Mouse (Mus musculus): ENCODE data around the gene C7.
"Not testable (repeated sequence)": the region's sequence is repeated elsewhere in the genome, so short reads cannot be mapped to it uniquely, and the experiment has no call there.

C7 gene

DNA sequence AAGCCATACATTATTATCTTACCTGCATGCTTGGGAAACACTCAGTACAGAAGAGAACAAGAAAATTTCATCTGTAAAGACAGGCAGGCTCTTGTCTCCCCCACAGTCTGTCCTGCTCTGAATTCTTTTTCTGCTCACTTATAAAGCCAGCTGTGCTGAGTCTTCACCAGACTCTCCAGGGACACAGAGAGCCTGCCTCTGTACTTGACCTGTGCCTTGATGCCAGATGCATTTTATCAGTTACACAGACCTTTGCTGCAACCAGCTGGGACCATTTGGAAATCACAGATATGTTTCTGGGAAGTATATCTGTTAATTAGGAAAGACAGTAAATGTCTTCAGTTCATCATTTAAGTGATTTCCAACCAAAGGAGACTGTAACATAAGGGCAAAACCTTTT is at the start of gene C7:
TSS of gene C7 (minus strand) at position 106 of the 400 bp plus-strand sequence.
- DNase-seq: no peak

DNA sequence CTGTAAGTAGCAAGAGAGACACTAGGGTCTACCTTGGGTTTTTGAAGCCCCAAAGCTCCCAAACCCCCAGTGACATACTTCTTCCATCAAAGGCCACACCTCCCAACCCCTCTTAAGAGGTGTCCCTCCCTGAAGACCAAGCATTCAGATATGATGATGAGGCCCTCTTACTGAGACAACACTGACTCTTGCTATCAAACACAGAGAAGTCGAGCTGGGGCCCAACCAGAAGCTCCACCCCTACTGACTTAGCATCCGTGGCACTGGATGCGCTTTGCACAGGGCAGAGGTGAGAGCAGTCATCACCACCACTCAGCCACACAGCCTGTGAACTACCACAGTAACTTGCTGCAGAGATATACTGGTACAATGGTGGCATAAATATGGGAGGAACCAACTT is 49.1 kb upstream of the C7 start:
- DNase-seq: no peak

DNA sequence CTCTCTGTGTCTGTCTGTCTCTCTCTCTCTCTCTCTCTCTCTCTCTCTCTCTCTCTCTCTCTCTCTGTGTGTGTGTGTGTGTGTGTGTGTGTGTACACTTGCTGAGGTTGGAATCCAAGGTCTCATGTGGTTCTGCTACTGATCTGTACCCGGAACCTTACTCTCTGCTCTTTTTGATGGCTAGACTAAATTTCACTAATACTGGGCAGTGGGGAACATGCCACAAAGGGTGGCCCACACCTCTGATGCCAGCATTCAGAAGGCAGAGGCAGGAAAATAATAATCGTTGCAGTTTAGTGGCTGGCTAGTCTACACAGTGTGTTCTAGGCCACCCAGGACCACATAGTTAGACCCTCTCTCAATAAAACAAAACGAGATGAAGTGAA is 45.1 kb upstream of the C7 start:
- no peak for DNase-seq

DNA sequence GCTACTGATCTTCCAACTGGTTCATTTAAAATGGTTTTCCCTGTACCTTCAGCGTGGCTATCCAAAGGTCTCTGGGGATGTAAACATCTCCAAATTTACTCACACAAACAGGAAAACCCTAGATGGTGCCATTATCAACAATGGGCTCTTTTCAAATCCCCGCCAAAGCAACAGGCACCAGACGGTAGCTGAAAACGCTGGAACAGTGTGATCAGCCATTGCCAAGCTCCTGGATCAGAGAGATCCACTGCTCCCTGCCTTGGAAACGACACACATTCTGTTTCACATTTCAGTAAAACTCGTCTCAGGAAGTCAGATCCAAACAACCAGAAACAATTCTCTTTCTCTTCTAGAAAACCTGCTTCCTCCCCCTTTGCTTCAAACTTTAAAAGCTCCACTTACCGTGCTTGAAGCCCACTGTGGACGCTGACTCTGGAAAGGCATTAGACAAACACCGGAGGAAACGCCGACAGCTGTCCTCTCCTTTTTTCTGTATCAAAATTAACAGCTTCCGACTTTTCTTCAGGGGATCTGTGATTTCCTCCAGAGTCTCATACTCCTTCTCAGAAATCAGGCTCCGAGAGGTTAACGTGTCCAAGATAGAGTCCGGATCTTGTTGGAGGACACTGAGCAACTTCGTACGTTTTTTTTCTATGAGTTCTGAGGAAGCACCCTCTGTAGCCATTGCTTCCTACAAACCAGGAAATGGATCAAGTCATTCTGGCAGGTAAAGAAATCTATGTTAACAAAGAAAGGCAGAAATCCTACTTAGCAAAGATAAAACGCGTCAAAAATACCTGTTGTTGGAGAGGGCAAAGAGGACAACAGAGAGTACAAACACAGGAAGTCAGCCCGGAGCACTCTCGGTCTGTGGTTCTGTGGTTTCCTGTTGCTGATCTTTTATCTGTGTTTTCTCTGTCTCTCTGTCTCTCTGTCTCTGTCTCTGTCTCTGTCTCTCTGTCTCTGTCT is 44.4 kb upstream of the C7 start, which contains the start of gene Card6:
TSS of gene Card6 (minus strand) at position 854 of the 969 bp plus-strand sequence.
- no peak for DNase-seq

DNA sequence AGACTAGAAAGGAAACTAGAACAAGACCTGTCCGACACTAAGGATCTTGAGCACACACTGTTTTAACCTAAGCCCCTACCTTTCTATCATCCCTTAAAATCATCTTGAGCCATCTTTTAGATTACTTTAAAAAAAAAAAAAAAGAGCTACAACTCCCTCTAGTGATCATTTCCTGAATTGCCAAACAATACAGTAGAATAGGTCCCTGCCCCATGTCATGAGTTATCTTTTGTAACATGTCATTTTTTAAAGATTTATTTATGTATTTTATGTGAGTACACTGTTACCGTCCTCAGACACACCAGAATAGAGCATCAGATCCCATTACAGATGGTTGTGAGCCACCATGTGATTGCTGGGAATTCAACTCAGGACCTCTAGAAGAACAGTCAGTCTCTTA is 42.8 kb upstream of the C7 start:
- DNase-seq: no peak

DNA sequence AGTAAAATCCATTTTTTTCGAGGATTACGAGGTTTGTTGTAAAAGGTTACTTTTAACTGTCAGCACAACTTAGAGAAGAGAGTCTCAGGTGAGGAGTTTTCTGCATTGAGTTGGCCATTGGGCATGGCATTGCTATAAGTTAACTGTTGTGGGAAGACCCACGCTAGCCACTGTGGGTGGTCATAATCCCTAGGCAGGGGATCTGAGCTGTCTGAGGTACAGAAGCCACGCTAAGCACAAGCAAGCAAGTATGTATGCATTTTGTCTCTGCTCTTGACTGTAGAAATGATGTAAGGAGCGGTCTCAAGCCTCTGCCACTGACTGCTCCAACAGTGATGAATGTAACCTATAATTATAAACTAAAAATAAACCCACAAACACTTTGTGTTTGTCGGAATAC is 42.4 kb upstream of the C7 start:
- no peak for DNase-seq

DNA sequence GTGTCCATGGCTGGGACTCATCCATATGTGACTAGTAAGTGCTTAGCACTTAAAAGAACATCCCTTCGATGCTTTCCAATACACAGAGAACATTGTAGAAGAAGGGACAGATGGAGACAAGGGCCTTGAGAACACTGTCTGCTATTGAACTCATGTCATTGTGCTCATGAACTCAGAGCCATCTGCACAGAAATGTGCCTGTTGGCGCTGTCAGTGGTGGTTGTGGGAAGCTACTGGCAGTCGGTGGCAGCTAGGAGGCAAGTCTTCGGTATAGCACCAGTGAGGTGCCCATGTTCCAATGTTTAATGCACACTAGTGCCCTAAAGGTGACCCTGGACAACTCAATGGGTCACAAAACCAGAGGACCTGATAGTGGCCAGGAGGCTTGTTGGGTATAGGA is 38.8 kb upstream of the C7 start:
- DNase-seq: no peak

DNA sequence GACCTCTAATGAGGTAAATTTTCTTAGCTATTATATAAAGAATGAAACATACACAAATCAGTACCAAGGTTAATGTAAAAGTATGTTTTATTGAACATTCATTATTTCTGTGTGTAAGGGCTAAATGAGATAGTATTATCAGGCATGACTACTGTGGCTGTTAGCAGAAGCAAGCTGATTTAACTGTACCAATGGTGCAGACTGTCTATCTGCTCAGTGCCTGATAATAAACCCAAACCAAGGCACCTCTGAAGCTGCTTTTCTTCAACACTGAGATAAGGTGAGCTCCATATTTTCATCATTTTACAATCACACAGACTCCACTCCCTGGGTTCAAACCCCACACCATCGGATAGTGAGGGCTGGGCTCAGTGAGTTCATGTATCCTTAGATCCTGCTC is 33.8 kb upstream of the C7 start:
- no peak for DNase-seq

DNA sequence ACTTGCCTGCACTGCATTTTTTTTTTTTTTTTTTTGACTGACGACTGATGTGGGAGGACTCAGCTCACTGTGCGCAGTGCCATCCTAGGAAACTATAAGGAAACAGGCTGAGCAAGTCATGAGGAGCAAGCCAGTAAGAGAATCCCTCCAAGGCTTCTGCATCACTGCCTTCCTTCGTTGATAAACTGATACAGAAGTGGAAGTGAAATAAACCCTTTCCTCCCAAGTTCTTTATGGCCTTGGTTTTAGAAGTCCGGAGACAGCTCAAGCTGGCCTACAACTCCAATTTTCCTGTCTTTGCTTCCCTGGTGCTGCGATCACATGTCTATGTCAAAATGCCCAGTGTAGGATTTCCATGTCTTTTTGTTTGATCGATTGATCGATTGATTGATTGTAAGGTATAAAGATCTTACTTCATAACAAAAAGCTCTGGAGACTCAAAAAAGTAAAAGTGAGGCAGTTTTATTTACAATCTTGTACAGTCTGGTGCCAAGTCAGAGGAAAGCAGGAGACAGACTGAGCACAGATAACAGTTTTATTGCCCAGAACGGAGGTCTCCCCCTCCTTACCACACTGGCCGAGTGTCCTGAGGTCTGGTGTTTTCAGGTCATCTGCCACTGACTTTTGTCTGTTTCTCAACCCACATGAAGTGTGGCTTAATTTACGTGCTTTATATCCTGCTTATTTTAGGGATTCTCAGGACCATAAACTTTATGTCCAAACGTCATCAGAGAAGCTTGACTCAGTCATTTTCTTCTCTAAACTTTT is 32.2 kb upstream of the C7 start:
- DNase-seq: no peak

DNA sequence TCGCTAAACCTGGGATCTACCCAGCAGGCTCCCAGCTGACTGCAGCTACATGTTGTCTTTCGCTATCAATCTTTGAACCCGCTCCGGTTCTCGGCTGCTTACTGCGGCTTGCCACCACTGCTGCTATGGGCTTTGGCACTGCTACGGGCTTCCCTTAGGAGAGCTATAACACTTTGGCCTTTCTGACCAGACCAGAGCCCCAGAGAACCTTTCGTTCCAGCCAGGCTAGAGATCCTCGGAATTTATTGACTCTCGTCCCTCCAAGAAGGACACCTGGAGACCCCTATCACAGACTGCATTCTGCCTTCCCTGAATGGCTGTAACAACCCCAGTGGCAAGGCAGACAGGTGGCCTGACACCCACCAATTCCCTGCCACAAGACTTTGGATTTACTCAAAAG is 26.6 kb upstream of the C7 start:
- DNase-seq: no peak

DNA sequence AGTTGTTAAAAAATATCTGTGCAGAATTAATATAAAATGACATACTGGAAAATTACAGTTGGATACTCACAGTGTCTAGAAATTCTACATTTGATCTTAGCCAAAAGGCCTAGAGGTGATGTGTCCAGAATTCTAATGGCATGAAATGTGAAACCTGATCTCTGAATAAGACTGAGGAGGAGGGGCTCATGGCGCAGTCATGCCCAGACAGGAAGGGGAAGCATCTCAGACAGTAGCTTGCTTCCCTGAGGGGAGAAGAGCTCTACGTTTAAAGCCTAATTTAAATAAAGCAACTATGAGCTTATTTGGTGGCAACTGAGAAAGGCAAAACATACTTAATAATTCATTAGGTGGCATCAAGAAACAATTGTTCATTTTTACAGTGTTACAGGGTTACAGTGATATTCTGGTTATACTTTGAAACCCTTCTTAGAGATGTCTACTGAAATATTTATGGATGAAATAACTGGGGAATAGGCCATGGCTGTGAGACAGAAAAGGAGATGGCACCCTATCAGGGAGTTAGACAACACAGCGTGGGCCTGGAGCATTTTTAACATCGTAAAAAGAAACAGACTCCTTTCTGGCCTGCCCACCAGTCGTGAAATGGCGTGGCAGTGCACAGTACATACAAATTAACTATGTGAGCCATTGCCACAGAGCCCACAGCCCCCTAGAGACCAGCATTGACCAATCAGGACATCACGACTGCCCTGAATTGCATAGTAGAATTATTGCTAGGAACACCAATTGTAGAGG is 25.5 kb upstream of the C7 start:
- DNase-seq: no peak

DNA sequence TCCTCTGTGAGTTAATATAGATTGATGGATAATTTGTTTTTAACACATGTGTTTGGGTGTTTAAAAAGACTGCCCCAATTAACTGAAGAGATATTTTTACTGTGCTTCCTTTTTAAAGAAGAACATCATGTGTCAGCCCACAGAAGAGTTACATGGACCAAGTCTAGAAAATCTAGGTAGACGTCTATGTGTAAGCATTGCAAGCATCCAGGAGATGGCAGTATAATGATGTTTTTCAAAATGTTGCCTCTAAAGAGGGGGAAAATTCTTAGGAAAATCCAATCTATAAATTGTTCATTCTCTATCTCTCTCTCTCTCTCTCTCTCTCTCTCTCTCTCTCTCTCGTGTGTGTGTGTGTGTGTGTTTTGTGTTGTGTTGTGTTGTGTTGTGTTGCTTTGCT is 22.6 kb upstream of the C7 start:
- DNase-seq: no peak

DNA sequence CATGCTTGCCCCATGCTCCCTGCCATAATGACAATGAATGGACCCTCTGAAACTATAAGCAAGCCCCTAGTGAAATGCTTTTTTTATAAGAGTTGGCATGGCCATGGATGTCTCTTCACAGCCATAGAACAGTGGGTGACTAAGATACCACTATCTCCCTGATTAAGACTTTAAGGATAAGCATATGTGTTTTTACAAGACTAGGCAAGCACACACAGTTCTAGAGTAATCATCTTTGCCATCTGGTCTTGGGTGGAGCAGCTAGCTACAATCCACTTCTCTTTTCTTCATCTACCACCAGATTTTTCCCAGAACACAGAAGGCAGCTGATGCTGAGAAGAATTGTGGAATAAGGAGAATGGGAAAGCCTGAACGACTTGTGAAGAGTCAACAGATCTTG is 17.7 kb upstream of the C7 start:
- no peak for DNase-seq

DNA sequence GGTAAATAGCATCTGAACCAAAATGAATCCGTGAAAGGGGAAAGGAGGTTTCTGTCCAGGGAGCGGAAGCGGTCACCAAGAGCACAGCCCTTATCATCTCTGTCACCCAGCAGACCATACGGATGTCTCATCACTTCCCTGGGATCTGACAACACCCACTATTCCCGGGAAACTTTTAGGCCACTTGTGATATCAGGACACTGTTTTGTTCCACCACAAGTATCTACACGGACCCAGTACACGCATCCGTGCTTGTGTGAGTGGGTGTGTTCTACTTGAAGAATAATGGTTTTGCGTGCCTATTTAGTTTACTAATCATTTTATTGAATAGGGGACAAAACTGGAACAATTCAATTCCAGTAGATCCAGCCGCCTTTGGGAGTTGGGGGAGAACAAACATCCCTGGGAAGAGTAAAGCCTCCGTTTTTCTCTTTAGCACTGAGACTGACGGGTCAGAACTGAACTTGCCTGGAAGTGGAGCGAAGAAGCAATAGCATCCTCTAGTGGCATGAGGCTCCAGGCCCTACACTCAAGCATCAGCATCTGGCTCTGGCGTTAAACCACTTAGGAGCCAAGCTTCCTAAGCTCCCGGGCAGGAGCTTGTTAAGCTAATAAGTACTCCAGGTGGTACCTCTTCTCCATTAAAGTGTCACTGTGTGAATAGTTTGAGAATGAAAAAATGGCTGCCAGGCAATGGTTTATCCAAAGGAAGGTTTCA is 5.4 kb upstream of the C7 start:
- peak; percentile 55 to 58 for DNase-seq

DNA sequence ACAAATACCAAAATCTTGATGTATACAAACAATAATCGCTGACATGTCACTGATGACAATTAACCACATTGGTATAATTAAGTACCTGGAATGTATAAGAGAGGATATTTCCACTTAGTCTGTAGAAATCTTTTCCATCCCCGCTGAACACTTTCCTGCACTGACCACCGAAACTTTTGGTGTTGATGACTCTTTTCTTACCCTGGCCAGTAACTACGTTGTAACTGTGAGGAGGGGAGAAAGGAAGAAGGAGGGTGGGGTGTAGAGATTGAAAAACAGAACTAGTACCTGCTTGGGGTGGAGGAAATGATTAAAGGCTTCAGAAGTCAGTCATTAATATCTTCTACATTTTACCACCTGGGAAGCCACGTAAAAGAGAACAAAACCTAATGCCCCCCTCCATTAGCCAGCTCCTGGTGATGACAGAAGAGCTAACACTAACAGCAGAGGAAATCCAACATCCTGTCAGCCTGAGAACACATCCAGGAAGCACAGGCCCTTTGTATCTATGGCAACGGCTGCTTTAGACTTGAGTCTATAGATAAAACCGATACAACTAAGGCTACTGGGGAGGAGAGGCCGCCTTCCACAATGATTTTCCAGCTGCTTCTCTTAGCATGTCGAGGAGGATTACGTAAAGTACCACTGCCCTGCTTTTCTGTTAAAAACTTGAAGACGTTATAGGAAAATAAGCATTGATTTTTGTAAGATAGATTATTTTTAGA is 17.8 kb downstream of the C7 start:
- DNase-seq: no peak

DNA sequence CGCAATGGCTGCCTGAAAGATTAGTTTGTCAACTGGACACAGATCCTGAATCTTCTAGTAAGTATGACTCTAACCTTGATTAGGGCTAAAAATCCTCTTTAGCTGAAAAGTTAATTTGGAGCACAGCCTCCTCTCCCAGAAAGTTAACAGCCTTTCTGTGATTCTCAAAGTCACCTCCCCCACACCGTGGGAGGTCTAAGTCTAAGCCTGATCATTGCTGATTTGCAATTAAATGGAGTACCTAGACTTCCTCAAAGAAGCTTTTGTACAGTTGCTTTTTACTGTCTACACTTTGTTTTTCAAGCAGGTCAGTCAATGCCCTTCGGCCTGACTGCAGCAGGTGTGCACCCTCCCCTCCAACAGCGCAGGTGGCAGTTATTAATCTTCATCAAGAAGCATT is 34.3 kb downstream of the C7 start:
- DNase-seq: no peak

DNA sequence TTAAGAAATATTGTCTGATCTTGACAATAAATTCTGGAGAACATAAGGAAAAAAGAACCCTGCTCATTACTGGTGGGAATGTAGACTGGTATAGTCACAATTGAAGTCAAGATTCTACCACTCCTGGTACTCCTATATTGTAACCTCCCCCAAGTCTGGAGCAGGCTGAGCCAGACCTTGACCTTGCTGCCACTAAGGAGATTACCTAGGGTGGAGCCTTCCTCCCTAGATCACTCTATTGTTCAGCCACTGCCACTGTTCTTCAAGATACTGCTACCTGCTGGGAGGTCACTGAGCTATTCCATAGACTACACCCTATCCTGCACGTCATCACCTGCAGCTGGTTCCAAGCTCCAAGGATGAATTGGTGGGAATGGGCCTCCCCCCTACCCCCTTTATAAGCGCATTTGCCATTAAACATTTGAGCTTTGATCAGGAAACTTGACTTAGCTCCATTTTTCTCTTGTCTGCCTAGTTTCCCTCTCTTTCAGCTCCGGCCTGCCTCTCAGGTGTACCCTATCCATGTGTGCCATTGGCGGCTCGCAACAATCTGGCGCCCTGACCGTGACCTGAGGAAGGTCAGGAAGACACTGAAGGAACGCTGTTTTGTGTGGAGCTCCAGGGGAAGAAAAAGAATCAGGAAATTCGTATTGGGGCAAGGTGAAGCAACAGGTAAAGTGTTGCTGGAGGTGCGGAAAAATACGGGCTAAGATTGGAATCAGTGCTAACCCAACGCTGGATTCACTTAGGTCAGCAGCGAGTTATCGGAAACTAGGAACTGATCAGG is 39.9 kb downstream of the C7 start:
- DNase-seq: not testable (repeated sequence)

DNA sequence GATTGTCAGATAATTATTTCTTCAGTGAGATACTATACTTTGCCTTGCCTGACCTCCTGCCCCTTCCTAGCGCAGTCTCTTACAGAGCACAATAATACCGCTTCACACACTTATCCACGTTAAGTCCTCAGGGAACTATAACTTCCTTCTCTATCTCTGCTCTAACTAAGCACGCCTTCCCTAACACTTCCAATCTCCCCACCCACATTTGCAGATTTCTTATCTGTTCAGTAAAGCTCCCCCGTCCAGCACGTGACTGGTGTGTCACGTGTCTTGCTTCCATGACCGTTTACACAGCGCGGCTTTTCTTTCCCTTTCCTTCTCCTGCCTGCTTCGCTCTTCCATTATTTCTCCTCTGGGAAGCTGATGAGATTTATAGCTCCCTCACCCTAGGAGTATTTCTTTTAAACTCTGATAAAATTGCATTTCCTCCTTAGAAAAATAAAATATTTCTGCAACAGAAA is 53.9 kb downstream of the C7 start:
- no peak for DNase-seq

DNA sequence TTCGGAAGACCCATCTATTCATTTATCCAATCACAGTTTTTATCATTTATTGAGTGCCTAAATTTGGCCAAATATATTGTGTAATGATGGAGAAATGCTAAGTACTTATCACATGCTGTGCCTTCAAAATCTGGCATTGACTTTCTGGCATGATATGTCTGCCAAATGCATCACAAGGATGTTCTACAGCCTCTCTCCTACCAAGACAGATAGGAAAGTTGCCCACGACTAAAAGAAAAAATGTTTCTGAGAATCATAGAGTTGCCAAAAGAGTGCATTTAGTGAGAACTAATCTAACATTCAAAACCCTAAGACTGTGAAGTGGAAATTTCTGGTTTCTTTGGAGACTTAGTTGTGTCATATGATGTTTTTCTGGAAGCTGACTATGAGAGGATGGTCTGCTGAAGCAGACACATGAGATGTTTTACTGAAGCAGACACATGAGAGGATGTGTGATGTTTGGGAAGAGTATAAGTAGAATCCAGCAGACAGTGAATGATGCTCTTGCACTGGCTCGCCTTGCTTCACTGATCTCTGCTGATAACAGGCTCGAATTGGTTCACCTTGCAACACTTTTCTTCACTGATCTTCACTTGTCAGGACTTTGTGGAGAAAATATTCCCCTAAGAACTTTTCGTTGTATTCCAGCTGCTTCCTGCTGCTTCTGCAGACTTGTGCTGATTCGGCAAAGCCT is 59.9 kb downstream of the C7 start:
- no peak for DNase-seq

DNA sequence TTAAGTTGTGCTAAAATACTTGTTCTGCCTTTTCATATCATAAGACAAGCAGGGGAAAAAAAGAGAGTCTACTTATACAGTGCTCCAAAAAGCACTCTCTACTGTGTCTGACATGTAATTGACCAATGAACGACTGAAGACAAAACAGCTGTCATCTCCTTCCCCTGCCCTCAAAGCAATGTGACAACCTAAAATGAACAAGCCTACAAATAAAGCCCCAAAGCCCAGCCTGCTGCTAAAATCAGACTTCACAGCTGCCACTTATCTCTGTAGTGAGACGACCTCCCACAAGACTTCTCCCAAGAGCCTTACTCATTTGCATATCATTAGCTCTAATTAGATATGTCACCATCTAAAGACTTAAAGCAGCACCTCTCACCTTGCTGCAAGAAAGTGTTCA is 60.6 kb downstream of the C7 start:
- no peak for DNase-seq

Data from cerebellum, adult 18-20 months (tissue).